Mouse (Mus musculus): ENCODE results near the gene Gm44965.
"Not testable (repeated sequence)": the region's sequence is repeated elsewhere in the genome, so short reads cannot be mapped to it uniquely, and the experiment has no call there.

Gene Gm44965

GRCm38 (mm10) chr6:48581257-48581656 lies 12.5 kb upstream of the Gm44965 start:
- no peak for DNase-seq

- DNase-seq = no peak
Observed at GRCm38 (mm10) chr6:48582037-48582436, 11.7 kb upstream of the Gm44965 start.

- no peak for DNase-seq
Observed at GRCm38 (mm10) chr6:48589194-48589750, 4.5 kb upstream of the Gm44965 start, which contains the start of gene Gm45021. Gene Gm45021 (plus strand): TSS chr6:48589610.

GRCm38 (mm10) chr6:48591221-48591845 lies 2.4 kb upstream of the Gm44965 start:
- DNase-seq = no peak

GRCm38 (mm10) chr6:48591871-48592270 lies 1.9 kb upstream of the Gm44965 start:
- DNase-seq = no peak

GRCm38 (mm10) chr6:48594043-48594738 lies 450 bp downstream of the Gm44965 start:
- DNase-seq = peak; percentile 24

- no peak for DNase-seq
Observed at GRCm38 (mm10) chr6:48595278-48595677, 1.5 kb downstream of the Gm44965 start.

- DNase-seq = no peak
Observed at GRCm38 (mm10) chr6:48596545-48597232, 2.9 kb downstream of the Gm44965 start.

- no peak for DNase-seq
Observed at GRCm38 (mm10) chr6:48597233-48597625, 3.5 kb downstream of the Gm44965 start.

GRCm38 (mm10) chr6:48600594-48600993 lies 6.9 kb downstream of the Gm44965 start:
- no peak for DNase-seq

- DNase-seq = peak; percentile 94
Observed at GRCm38 (mm10) chr6:48601271-48602079, 7.7 kb downstream of the Gm44965 start, which contains the start of gene Zfp775. Gene Zfp775 (plus strand): TSS chr6:48602063.

- peak; percentile 37 for DNase-seq
Observed at GRCm38 (mm10) chr6:48602080-48602741, 8.5 kb downstream of the Gm44965 start.

GRCm38 (mm10) chr6:48608124-48608523 lies 14.4 kb downstream of the Gm44965 start:
- DNase-seq = no peak

GRCm38 (mm10) chr6:48609512-48609911 lies 15.8 kb downstream of the Gm44965 start:
- DNase-seq = peak; percentile 11

- no peak for DNase-seq
Observed at GRCm38 (mm10) chr6:48610657-48611056, 16.9 kb downstream of the Gm44965 start.

- no peak for DNase-seq
Observed at GRCm38 (mm10) chr6:48613464-48613863, 19.7 kb downstream of the Gm44965 start.

- DNase-seq = no peak
Observed at GRCm38 (mm10) chr6:48614756-48615155, 21.0 kb downstream of the Gm44965 start.

- DNase-seq = no peak
Observed at GRCm38 (mm10) chr6:48620031-48620430, 26.3 kb downstream of the Gm44965 start.

GRCm38 (mm10) chr6:48622186-48622843 lies 28.6 kb downstream of the Gm44965 start:
- not testable (repeated sequence) for DNase-seq

GRCm38 (mm10) chr6:48623460-48623859 lies 29.7 kb downstream of the Gm44965 start:
- no peak for DNase-seq

GRCm38 (mm10) chr6:48626464-48626863 lies 32.7 kb downstream of the Gm44965 start, which contains the start of gene AI854703:
Gene AI854703 (plus strand): TSS chr6:48626764.
- no peak for DNase-seq
